Mouse (Mus musculus): ENCODE measurements at regions not wholly inside any gene's neighbourhood (a gene's known extent, or its start where the extent isn't known, plus 50 kb on each side); places are given as distances from the start of the nearest gene placed in this dataset.
"Not testable (repeated sequence)": the region's sequence is repeated elsewhere in the genome, so short reads cannot be mapped to it uniquely, and the experiment has no call there.

DNA sequence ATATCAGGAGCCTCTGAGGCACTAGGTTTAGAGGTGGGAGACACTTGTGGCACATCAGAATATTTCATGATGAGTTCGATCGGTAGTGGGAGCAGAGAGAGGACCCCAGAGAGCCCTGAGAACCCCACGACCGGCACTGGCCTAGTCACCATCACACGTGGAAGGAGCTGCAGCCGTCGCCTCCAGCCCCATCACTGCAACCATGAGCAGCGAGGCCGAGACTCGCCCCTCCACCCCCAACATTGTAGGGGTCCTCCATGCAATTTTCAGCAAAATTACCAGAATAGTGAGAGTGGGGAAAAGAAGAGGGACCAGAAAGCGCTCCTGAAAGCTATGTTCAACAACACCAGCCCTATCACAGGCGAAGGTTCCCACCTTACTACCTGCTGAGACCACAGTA is 297.0 kb downstream of the Edem1 start:
- DNase-seq (ENCODE audit: low spot score) = no peak

DNA sequence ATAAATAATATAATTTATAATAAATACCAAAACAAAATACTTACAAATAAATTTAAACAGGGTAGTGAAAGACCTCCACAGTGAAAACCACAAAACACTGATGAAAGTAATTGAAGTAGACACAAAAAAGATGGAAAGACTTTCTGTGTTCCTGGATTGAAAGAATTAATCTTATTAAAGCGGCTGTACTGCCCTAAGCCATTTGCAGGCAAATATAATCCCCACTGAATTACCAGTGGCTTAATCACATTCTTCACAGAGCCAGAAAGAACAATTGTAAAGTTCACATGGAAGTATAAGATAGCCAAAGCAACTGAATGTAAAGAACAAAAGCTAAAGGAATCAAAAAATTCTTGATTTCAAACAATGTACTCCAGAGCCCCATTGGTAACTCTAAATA is 298.8 kb downstream of the Edem1 start:
- no peak for DNase-seq (ENCODE audit: low spot score)

DNA sequence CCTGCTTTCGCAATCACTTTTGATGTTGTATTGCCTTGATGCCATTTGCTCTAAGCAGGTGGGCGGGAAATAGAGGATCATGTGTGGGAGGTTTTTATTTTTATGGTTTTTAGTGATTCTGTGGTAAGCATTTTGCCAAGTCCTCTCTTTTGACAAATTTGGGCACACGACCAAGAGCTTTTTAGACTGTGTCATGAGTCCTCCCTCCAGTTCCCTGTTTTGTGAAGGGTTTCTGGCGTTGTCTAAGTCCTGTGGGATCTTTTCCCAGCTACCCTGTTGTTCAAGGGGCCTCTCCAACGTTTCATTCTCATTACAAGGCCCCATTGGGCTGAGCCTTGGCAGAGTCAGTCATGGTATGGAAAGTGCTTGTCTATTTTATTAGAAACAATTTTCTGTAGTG is 317.7 kb downstream of the Edem1 start:
- no peak for DNase-seq (ENCODE audit: low spot score)

DNA sequence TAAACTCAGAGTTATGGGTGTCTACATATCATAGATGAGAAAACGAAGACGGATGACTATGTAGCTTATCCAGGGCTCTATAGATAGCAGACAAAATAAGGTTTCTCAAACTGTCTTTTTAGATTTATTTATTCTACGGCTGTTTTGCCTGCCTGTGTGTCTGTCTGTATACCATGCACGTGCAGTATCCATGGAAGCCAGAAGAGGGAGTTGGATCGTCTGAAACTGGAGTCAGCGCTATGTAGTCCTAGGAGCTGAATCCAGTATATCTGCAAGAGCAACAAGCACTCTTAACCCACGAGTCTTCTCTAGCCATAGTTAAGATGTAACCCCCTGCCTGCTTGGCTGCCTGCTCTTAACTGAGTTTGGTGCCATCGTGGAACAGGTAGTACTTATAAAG is 320.6 kb downstream of the Edem1 start:
- no peak for DNase-seq (ENCODE audit: low spot score)

DNA sequence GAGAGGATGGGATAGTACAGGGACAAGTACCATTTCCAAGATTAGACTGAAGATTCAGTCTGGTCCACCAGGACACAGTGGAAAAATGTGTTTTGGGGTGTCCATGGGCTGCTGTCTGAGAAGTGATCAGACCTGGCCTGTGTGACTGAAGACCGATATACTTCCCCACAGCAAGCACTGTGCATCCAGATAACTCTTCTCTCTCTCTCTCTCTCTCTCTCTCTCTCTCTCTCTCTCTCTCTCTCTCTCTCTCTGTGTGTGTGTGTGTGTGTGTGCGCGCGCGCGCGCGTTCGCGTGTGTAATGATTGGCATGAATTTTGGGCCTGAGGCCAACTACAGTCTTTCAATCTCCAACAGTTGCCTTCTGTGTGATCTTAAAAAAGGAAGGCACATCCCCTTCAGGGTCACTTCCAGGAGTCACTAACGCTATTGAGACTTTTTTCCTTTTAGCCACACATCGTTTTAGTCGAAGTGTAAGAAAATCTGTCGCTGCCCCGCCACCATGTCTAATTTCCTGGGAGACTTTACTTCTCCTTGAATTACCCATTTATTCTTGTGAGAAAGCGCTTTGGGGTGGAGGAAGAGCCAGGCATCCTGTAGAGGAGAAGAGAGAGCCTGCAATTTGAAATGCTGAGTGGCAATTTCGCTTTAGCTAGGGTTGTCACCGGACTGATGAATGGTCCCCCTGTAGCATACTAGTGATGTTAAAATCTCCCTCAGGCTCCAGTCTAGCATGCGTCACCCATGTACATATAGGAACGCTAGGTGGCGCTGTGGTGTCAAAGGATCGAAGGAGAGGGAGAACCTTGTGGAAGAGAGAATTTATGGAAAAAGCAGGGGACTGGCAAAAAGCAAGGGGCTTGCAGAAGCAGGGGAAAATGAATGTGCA is 321.8 kb downstream of the Edem1 start:
- peak; percentile 33 for DNase-seq (ENCODE audit: low spot score)

DNA sequence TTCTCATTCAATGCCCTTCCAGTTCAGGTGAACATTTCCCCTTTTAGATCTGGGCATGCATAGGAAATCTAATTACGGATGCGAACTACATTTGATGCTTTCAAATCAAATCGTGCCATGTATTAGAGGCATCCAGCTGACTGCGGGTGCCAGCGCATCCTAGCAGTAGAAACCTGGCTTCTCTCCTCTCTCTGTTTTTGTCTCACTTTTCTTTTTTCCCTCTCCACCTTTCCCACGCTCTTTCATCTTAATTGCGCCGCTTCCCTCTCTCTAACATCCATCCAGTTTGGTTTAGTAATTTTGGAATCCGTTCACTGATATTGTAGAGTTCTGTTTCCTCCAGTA is 322.4 kb downstream of the Edem1 start:
- no peak for DNase-seq (ENCODE audit: low spot score)

DNA sequence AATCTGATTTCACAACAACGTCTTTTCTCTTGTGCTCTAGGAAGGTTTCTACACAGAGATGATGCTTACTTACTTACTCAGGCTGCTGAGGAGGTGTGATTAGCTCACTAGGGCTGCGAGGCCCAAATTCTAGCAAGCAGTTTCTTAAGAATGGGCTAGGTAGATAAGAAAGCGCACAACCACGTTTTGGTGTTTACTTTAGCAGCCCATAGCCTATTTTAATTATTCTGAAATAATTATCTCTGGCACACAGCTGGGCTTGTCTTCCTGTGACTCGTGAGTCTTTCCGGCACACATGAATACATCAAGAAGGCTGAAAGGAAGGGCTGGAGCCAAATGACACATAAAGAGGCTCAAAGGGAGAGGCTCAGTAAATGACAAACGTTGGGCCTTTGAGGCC is 325.2 kb downstream of the Edem1 start:
- DNase-seq (ENCODE audit: low spot score) = no peak

DNA sequence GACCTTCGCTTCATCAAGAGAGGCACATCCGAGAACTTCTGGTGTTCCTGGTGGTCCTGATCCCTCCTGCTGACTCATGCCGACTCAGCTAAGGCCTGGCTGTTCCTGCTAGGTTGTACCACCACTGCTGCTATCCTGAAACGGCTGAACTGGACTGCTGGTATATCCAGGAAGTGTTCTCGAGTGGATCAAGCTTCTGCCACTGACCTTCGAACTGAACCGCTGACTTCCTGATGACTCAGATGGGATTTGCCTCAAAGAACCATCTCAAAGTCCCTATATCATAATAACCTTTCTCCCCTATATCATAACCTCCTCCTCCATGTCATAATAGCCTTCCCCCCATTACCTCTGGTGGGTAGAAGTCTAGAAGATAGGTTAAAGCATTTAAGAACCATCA is 331.1 kb downstream of the Edem1 start:
- no peak for DNase-seq (ENCODE audit: low spot score)

DNA sequence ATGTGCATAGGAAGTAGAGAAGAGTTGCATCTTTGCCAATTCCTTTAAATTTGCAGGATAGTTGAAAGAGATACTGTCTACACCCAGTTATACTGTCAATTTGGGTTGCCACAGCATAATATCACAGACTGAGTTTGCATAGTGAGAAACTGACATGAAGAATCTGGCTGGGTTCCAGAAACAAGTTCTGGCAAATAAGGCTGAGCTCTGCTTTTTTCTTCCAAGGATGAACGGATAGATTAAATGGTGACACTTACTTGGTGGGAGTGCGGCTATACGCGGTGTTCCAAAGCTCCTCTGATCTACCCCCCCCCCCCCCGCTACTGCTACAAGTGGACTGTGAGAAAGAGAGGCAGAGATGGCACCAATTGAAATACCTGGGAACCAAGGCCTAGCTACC is 339.0 kb downstream of the Edem1 start:
- DNase-seq (ENCODE audit: low spot score) = no peak

DNA sequence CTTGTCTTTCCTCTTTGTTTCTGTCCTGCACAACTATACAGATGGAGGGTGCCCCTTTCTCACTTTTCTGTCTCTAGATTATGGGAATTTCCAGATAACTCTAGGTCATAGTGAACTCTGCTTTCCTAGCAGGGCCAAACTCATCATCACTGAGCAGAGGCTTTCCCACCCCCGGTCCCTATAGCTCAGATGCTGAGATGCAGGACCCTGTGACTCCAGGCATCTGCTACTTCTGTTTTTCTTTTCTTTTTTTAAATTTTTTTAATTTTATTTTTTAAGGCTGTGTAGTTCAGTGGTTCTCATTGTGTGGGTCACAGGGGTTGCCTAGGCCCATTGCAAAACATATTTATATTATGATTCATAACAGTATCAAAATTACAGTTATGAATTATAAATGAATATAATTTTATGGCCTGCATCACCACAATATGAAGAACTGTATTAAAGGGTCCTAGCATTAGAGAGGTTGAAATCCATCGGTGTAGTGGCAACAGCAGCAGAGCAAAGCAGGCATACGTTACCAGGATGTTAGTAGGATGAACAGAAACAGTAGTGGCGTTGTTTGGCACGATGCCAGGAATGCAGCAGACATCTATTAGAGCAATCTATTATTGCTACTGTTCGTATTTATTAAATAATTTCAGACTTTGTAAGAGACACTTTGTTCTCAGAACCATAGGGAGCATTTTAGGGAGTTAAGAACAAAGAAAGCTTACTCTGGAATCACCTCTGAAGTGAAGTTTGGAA is 343.8 kb downstream of the Edem1 start:
- DNase-seq (ENCODE audit: low spot score) = no peak

DNA sequence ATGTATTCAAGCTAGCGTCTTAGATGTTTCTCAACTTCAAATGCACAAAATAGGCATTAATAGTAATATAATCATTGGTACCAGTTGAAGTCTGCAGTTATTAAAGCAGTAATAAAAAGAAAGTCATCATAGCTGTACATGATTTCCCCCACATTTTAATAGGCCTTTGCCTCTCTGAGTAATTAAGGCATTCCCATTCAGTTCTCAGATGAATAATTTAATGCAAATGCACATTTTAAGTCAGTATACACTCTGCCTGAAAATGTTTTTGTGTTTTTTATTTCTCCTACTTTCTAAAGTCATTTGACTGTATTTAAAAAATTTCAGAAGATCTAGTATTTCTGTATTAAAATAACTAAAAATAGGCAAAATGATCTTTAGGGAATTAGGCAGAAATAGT is 344.6 kb downstream of the Edem1 start:
- DNase-seq (ENCODE audit: low spot score) = no peak

DNA sequence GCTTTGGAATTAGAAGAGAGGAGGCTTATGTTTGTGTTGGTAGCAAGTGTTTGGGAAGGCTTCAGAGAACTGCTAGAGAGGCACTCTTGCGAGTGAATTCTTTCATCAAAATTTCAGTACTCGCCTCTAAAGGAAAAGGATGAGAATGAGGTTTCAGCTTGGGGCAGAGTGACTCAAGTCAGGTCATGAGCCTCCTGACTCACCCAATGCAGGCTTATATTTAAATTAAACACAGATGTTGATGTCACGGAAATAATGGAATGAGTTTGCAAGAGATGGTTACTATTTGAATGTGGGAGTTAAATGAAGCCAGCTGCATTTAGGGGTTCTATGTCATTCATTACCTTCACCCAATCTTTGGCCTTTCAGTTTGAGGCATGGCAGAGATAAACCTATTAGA is 348.4 kb downstream of the Edem1 start:
- no peak for DNase-seq (ENCODE audit: low spot score)

DNA sequence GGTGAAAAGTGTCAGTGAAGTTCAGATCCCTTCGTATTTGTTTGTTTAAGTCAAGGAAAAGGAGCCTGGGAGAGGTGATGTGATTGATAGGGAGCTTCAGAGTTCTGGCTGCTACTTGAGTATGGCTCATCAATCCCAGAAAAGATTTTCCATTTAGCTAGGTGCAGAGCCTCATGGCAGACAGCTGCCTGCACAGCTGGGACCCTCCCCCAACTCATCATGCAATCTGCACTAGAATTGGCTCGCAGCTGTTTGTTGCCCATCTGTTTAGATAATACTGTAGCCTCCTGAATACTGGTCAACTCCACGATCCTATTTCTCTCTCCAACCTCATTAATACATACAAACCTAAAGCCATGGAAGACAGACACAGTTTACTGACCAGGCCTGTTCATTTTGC is 354.4 kb downstream of the Edem1 start:
- no peak for DNase-seq (ENCODE audit: low spot score)

DNA sequence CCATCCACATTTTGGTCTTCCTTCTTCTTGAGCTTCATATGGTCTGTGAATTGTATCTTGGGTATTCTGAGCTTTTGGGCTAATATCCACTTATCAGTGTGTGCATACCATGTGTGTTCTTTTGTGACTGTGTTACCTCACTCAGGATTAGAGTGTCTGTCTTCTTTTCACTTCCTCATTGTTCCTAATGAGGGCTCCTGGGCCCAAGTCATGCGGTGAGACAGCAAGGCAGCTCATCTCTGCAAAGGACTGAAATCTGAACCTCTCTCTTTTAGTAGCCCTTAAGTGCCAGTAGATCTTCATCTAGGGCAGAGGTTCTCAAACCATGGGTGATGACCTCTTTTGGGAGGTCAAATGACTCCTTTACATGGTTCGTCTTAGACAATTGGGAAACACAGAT is 364.6 kb downstream of the Edem1 start:
- DNase-seq (ENCODE audit: low spot score) = not testable (repeated sequence)

DNA sequence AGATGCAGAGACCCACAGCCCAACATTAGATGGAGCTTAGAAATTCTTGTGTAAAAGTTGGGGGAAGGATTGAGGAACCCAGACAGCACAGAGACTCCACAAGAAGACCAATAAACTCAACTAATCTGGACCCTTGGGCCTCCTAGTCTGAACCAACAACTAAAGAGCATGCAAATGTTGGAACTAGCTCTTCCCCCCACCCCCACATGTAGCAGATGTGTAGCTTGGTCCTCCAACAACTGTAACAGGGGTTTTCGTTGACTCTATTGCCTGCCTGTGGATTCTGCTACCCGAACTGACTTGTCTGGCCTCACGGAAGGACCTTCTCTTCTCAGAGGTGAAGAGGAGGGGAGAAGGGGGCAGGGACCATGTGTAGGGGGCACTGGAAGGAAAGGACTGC is 365.2 kb downstream of the Edem1 start:
- DNase-seq (ENCODE audit: low spot score) = no peak

DNA sequence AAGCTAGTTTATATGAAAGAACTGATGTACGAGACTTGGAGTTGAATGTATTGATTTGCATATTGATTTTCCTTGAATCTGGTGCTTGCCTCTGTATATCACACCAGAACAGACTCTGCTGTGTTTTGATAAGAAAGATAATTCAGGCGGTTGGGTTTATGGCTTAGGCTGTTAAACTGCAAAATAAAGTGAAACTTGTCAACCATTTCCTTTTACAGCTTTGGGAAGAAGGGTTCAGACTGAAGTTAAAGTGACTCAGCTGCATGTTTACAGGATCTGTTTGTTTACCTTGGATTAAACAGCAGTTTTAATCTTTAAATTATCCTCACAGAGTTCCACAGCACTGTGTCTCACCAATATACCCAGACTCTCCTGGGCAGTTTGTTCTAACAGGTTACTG is 381.3 kb downstream of the Edem1 start:
- DNase-seq (ENCODE audit: low spot score) = no peak

DNA sequence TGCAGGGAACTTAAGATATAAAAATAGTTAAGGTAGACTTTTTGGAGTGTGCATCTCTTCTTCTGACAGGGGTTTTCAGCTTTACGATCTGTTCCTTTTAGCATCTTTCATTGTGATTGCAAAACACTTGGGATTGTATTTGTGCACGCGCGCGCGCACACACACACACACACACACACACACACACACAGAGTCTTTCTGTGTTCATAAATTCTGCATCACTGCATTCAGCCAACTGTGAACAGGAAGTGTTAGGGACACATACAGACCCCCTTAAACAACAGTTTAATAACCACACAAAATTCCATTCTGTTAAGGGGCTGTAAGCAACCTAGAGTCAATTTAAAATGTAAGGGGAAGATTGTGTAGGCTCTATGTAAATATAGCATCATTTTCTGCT is 401.9 kb downstream of the Edem1 start:
- no peak for DNase-seq (ENCODE audit: low spot score)

DNA sequence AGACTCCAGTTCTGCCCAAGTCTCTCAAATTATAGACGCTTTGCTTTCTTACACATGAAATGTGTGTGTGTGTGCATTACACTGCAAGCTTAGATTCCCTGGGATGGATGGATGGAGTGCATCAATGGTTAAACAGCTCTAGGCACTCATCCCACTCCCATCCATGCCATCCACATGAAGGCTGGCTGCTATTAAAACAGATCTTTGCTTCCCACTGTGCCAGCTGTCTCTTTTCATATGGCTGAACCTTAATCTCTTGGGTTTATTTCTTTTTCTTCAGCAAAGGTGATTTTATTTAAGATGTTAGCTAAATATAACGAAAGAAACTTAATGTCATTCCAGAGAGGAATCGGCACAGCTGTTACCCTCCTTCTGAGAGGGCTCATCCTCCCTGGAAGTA is 405.0 kb downstream of the Edem1 start:
- no peak for DNase-seq (ENCODE audit: low spot score)

DNA sequence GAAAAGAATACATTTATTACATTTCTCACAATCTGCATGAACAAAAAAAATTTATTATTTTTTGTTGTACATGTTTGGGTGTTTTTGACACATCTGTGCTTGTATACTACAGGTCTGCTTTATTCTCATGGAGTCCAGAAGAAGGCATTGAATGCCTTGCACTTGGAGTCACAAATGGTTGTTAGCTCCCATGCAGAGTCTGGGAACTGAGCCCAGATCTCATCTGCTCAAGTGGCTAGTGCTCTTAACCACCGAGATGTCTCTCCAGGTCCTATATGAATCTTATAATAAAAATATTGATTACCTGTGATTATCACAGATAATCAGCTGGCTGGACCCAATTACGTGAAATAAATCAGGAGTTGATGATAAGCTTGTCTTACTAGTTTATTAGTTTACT is 417.2 kb downstream of the Edem1 start:
- DNase-seq (ENCODE audit: low spot score) = no peak

DNA sequence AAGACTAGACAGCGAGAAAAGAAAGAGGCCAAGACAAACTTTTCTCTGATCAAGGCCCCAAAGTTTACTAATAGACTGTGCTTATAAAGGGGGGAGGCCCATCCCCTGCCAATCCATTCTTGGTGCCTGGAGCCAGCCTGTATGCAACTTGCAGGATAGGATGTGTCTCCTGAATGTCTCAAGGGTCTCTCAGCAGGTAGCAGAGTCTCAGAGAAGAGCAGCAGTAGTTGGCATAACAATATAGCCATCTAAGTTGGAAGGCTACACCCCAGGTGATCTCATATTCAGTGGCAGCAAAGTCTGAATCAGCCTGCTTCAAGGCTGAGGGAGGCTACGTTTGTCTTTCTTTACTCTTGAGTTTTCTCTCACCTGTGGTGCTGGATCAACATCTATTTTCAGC is 418.1 kb downstream of the Edem1 start:
- not testable (repeated sequence) for DNase-seq (ENCODE audit: low spot score)
